Mouse (Mus musculus): ENCODE measurements around the gene Shmt2.

Shmt2 gene

GRCm38 (mm10) chr10:127510895-127511617, 11.2 kb downstream of the Shmt2 start:
- no peak for DNase-seq

- DNase-seq, result no peak
Observed at GRCm38 (mm10) chr10:127509837-127510701, 12.2 kb downstream of the Shmt2 start.

DNA sequence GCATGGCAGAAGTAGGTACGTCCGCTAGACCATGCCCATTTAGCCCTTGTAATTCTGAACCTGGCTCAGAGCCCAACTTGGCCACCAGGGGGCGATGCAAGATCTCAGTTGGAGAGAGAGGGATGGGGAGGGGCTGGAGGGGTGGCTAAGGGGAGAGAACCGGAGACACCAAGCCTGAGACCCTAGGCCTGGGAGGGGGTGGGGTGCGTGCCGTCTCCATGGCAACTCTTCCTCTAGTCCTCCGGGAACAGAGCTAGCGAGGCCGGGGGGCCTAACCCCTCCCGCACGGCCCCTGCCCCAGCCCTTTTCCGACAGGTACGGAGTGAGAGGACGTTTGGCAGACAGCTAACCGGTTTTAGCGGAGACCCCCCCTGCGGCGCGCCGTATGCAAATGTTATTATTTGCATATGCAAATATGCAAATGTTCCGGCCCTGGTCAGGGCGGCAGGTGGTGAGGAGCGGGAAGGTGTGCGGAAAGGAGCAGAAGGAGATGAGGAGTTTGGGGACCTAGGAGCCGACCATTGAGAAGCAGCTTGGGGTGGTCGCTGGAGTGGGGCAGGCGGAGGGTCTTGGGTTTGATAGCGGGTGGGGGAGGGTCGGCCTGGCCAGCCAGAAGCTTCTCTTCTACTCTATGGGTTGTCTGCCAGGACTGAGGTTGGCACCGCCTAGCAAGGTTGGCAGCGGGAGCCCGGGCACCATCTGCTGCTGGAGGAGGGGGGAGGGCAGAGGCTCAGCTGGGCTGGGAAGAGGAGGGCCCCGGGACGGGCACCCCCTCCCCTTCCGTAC, 13.0 kb downstream of the Shmt2 start:
- DNase-seq, result peak; percentile 82

GRCm38 (mm10) chr10:127508239-127508638, 14.0 kb downstream of the Shmt2 start:
- DNase-seq, result peak; percentile 76

DNA sequence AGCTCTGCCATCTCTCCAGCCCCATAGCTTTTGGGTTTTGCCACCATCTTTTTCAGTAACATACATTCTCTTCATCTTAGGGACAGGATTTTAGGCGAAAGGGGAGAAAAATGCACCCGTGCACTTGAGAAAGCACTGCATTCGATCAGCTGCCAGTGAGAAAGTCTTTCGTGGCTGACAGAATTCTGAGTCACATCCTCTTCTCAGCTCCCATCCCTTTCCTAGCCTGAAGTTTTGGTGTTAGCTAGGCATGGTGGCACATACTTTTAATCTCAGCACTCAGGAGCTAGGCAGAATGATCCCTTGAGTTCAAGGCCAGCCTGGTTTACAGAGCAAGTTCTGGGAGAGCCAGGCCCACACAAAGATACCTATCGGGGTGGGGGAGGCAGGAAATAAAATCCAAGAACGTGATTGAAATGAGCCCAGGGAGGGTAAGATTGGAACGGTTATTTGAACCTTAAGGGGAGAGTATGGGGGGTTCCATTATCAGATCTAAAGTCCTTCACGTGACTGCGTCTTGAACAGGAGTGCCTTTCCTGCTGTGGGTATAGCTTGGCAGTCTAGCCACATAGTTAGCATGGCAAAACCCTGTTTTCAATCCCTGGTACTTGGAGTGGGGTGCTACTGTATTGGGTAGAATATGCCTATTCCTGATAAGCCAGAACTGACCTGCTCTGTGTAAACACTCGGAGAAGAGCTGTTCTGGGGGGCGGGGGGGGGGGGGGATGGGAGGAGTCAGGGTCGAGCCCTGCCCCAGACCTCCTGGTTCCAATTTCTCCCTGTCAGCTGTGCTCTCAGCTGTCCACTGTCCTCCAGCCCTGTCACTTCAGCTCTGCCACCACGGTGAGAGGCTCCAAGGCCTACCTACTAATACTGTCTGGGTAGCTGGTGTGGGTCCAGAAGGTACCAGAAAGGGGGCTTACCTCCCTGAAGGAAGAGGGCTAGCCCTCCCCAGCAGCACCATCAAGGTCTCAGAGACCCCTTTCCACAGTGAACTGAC, 21.1 kb downstream of the Shmt2 start, which contains the start of gene Stac3:
Stac3 (plus strand) TSS at position 793 of the 1,000 bp plus-strand sequence.
- no peak for DNase-seq

DNA sequence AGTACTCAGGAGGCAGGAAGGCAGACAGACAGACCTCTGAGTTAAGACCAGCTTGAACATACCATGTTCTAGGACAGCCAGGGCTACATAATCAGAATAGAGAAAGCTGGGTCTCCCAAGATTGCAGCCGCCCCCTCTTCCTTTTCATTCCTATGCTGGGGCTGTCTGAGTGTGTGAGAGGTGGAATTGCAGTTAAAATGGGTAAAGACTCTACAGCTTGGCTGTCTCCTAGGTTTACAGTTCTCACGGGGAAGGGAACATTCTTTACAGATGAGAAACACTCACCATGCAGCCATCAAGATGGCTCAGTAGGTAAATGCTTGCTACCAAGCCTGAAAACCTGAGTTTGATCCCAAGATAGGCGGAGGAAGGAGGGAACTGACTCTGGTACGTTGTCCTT, 22.2 kb downstream of the Shmt2 start:
- no peak for DNase-seq

DNA sequence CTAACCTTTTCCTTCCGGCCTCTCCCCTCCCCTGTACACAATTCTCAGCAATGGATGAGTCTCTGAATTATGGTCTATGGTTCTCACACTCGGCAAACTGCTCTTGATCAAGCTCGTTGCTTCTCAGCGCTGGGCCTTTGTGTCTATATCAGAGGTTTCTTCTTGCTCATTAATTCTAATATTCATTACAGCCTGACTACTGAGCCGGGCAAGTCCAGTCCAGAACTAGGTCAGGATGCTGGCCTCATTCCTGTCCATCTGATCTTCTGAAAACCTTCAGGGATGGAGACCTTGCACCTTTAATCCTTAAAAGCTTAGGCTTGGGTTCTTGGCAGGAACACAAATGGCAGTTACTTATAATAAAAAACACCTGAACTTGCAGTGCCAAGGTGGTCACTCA, 22.7 kb downstream of the Shmt2 start:
- DNase-seq, result no peak

DNA sequence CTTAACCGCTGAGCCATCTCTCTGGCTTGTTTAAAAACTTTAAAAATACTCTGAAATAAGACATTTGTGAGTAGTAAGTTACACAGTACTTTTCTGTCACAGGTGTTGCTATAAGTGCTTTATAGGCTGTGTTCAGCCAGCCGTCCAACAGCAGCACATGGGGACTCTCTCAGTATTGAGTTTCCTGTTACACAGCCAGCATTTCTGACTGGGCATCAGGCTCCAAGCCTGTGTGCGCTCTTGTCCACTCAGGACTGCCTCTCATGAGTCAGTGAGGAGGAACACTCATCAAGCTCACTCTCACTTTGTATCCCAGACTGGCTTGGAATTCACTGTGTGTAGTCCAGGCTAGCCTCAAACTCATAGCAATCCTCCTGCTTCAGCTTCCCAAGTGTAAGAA, 26.1 kb downstream of the Shmt2 start:
- no peak for DNase-seq

DNA sequence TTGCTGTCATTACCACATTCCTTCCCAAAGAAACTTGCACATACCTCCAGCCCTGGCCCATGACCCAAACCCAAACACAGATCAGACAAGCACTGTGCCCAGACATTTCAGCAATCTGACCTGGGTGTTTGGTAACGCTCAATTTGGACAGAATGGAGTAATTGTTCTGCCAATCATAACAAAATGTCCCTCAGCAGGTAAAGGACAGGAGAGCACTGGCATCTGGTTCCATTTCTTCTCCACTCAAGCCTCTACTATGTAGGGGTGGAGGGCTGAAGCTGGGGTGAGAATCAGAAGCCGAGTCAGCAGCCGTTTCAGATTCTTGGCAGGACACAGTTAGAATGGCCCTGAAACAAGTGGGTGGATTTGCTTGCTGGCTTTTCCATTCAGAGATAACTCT, 30.1 kb downstream of the Shmt2 start:
- no peak for DNase-seq

- no peak for DNase-seq
Observed at GRCm38 (mm10) chr10:127491128-127491512, 31.1 kb downstream of the Shmt2 start.

DNA sequence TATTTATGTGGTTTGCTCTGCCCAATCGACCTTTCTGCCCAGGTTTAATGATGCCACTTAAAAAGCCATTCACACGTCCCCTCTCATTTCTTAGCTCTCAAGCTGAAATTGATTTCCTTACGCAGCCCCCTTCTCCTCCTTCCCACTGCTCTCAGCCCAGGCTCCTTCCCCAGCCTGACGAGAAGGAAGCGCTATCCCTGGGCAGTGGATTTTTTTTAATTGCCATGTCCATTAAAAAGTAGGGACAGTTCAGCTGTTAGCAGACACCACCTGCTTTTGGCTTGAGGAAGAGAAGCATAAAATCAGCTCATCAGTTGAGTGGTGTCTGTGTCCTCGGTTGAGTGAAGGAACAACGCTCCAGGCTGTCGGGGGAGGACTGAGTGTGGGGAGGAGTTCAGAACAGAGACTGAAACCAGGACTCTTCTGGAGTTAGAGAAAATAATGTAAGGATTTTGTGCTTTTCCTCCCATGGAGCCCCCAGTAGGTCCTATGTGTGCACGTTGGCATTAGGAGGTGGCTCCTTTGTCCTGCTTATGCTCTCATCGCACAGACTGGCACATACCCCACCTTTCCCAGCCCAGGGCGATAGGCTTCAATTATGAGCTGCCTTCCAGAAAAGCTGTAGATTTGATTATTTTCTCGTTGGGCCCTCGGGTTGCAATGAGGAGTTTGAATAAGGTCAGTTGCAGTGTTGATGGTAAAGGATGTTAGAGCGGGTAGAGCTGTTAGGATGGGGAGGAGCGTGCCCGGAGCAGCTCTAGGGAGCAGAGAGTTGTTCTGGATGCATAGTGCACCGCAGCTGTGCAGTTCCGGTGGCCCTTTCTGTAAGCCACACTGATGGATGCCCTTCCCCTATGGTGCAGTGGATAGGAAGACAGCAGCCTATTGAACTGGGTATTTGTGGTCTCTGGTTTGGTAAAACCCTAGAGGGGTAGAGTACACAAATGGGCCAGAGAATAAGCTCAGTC, 31.8 kb downstream of the Shmt2 start:
- no peak for DNase-seq

DNA sequence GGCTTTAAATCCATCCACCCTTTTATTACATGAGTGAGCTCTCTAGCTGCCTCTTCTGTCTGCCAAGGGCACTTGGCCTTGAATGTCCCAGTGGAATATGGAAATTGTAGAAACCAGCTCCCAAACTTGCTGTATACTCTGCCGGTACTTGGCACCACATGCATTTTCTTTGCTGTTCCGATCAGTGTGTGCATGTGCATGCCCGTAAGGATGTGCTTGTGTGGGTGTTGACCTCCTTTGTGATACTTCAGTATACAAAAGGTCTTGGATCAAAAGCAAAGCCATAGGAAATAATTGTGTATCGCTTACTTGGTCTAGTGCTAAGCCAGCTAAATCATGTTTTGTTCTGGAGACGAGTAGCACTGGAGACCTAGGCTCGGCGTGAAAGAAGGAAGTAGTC, 33.4 kb downstream of the Shmt2 start:
- no peak for DNase-seq

GRCm38 (mm10) chr10:127485235-127485634, 37.0 kb downstream of the Shmt2 start:
- DNase-seq, result no peak

- DNase-seq, result peak; percentile 82
Observed at GRCm38 (mm10) chr10:127480833-127481813, 41.1 kb downstream of the Shmt2 start.

DNA sequence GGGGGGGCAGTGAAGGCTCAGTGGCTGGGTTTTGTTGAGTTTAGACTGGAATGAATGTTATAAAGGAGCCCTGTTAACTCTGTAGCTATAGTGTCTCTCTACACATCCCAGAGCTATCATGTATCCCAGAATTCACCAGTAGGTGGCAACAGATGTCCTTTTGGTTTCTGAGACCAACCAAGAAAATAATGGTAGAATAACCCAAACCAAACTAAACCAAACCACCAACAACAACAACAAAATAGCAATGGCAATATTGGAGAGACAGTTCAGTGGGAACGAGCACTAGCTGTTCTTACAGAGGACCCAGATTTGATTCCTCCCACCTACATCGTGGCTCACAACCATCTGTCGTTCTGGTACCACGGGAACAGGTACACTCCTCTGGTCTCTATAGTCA, 43.1 kb downstream of the Shmt2 start:
- DNase-seq, result no peak

DNA sequence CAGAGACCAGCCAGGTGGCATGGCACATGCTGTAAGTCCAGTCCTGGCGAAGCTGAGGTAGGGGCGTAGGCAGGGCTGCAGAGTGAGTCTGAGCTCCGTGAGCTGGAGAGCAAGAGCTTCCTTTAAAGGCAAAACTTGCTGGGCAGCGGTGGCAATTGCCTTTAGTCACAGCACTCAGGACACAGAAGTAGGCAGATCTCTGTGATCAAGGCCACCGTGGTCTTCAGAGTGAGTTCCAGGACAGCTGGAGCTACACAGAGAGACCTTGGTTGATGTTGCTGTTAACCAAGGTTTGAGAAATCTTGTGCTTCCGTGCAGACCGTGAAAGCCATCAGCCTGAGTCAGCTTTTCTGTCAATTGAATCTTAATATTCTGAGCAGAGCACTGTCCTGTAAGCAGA, 44.9 kb downstream of the Shmt2 start:
- DNase-seq, result no peak

GRCm38 (mm10) chr10:127476541-127476940, 45.7 kb downstream of the Shmt2 start:
- no peak for DNase-seq

DNA sequence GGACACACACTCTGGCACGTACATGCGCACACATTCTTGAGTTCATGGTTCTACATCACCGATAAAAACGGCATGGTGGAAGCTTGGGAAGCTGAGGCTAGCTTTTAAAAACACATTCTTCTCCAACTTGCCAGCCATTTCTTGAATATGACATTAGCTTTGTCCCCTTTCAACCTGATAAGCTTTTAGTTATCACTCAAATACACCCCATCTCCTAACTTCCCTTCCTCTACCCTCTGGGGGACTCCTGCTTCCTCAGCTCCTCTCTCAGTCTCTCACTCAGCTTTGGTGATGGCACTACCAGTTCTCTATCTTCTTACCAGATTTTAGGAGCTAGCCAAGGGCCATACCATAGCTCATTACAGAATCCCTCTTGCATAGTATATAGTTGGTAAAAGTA, 47.1 kb downstream of the Shmt2 start:
- no peak for DNase-seq

GRCm38 (mm10) chr10:127472722-127473121, 49.5 kb downstream of the Shmt2 start:
- DNase-seq, result no peak
